Mouse (Mus musculus) lung, postnatal 0 days (tissue): ENCODE data around the gene Psmb3.
A peak's percentile ranks its signal among the peaks of the same experiment; 100 is the strongest.

Experiments
- CTCF ChIP-seq: IDR thresholded peaks from 2 replicates; pipeline ENCODE4 v1.5.1; 2016; ENCODE audit warnings: antibody characterized with exemption, mild to moderate bottlenecking
- EP300 ChIP-seq: IDR thresholded peaks from 2 replicates; pipeline ENCODE4 v1.6.1; 2016; ENCODE audit warnings: antibody characterized with exemption, mild to moderate bottlenecking, control low read depth

- no peak for TF ChIP-seq EP300
- TF ChIP-seq CTCF: 0 out of 2 replicates have a peak, but pooled peaks have one; percentile 5
These were observed 37.8 kb upstream of the Psmb3 start for GRCm38 (mm10) chr11:97665431-97665830.
